Mouse (Mus musculus): ENCODE results near the gene Magea8.
"Not testable (repeated sequence)": the region's sequence is repeated elsewhere in the genome, so short reads cannot be mapped to it uniquely, and the experiment has no call there.

GRCm38 (mm10) chrX:154949405-154949804 lies 46.2 kb downstream of the Magea8 start, which contains the start of gene Magea3:
- not testable (repeated sequence) for TF ChIP-seq CTCF (IDR thresholded peaks at IDR 0.05; ENCODE audit: borderline replicate concordance, insufficient read depth, low read depth, low read length); POLR2A (IDR thresholded peaks at IDR 0.05; ENCODE audit: borderline replicate concordance, insufficient read depth, low read length)

All from cerebellum, adult 2 months (tissue).